In the genomic region with DNA sequence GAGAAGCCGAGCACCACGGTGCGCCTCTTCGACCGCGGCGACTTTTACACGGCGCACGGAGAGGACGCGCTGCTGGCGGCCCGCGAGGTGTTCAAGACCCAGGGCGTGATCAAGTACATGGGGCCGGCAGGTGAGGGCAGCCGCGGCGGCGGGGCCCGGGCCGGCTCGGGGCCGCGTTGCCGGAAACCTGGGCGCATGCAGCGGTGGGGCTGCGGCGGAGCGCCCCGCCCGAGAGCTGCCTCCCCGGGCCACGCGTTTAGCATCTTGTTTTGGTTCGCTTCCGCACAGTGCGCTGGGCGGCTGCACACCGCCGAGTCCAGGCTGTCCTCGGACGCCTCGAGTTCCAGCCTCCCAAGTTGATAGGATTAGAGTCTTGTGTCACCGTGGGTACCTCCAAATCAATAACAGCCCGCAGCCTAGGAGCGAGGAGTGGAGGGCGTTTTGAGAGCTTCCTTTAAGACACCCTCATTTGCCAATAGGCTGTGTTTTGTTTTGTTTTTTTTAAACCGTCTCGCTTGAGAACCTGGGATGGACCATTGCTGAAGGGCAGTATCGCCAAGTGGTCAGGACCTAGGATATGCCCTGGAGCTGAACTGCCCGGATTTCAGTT, we compare ENCODE assay signal across 8 mouse cellular contexts. TPM values are rescaled to one million over a fixed set of nuclear protein-coding genes. Genes with fewer than 3 reads are reported as not detected.
DNase-seq lines count a peak whose midpoint lies in the region; ATAC-seq and TF ChIP-seq lines count a peak whose summit lies in the region.

No protein-coding gene starts in this region.

- ATAC-seq in forebrain, embryonic 15.5 days (replicated peaks) = peak; percentile 74
- ATAC-seq in limb, embryonic 11.5 days (ENCODE audit: insufficient number of reproducible peaks, low FRiP score, low TSS enrichment, low read depth) = peak; percentile 65
- peak; percentile 73 for ATAC-seq in midbrain, embryonic 11.5 days (ENCODE audit: low FRiP score)
- ATAC-seq in stomach, embryonic 14.5 days (ENCODE audit: insufficient number of reproducible peaks, insufficient read depth, low FRiP score, low read depth) = peak; percentile 30

- peak; percentile 38 for DNase-seq in right cerebral cortex, adult 18-20 months
- DNase-seq in right cerebral cortex, postnatal 4 days = no peak
- DNase-seq in limb, embryonic 11.5 days (ENCODE audit: low spot score) = no peak
- DNase-seq in midbrain, embryonic 11.5 days (ENCODE audit: low spot score, missing footprints) = peak; percentile 93
- no peak for DNase-seq in ovary, postnatal 36 days (ENCODE audit: low spot score)

- TF ChIP-seq POLR2A in bone marrow, adult 2 months (IDR thresholded peaks at IDR 0.05; ENCODE audit: borderline replicate concordance, control insufficient read depth, low read depth, low read length) = no peak

- peak overlapping the region; percentile 90 for H3K4me3 ChIP-seq in bone marrow, adult 2 months (replicated peaks; ENCODE audit: control insufficient read depth, low read depth, low read length)
- H3K4me3 ChIP-seq in forebrain, embryonic 15.5 days = peak overlapping the region; percentile 96
- peak overlapping the region; percentile 84 for H3K4me3 ChIP-seq in limb, embryonic 11.5 days (ENCODE audit: low read depth, low read length)
- H3K4me3 ChIP-seq in midbrain, embryonic 11.5 days (ENCODE audit: low read depth, low read length) = peak overlapping the region; percentile 89
- H3K4me3 ChIP-seq in stomach, embryonic 14.5 days (ENCODE audit: low read depth, low read length) = peak overlapping the region; percentile 89

- WGBS in bone marrow, adult 2 months = 1% methylated on average over 54 of the region's 54 CpGs
- under 1% methylated on average over 54 of the region's 54 CpGs for WGBS in forebrain, embryonic 15.5 days
- WGBS in limb, embryonic 11.5 days = under 1% methylated on average over 46 of the region's 54 CpGs
- under 1% methylated on average over 47 of the region's 54 CpGs for WGBS in midbrain, embryonic 11.5 days
- under 1% methylated on average over 54 of the region's 54 CpGs for WGBS in stomach, embryonic 14.5 days

- H3K4me1 ChIP-seq in bone marrow, adult 2 months (ENCODE audit: control insufficient read depth, insufficient read depth, low read length) = no peaks in the 10 kb centered on the region
- H3K4me1 ChIP-seq in forebrain, embryonic 15.5 days = peaks cover 31% of the 10 kb centered on the region
- 0 out of 2 replicates have a peak, but pooled peaks cover 5% of the 10 kb centered on the region for H3K4me1 ChIP-seq in limb, embryonic 11.5 days (ENCODE audit: control insufficient read depth, insufficient read depth, low read length)
- peaks cover 10% of the 10 kb centered on the region; the same call in 1 of the 2 replicates for H3K4me1 ChIP-seq in midbrain, embryonic 11.5 days (ENCODE audit: control insufficient read depth, insufficient read depth, low read length)
- peaks cover 18% of the 10 kb centered on the region; the same call in 1 of the 2 replicates for H3K4me1 ChIP-seq in stomach, embryonic 14.5 days (ENCODE audit: control insufficient read depth, insufficient read depth, low read length)

- H3K4me2 ChIP-seq in forebrain, embryonic 15.5 days (replicated peaks) = peak overlapping the region; percentile 69
- H3K4me2 ChIP-seq in limb, embryonic 11.5 days (ENCODE audit: low read depth, severe bottlenecking) = peak overlapping the region; percentile 53
- peak overlapping the region; percentile 71 for H3K4me2 ChIP-seq in midbrain, embryonic 11.5 days
- H3K4me2 ChIP-seq in stomach, embryonic 14.5 days (replicated peaks; ENCODE audit: low read depth, low read length) = peak overlapping the region; percentile 82

- no peaks in the 10 kb centered on the region for H3K27me3 ChIP-seq in forebrain, embryonic 15.5 days
- H3K27me3 ChIP-seq in limb, embryonic 11.5 days (ENCODE audit: control insufficient read depth, insufficient read depth, low read length) = no peaks in the 10 kb centered on the region
- no peaks in the 10 kb centered on the region for H3K27me3 ChIP-seq in midbrain, embryonic 11.5 days (ENCODE audit: control insufficient read depth, insufficient read depth, low read length)
- no peaks in the 10 kb centered on the region for H3K27me3 ChIP-seq in stomach, embryonic 14.5 days (ENCODE audit: control insufficient read depth, insufficient read depth, low read length)

- H3K9me3 ChIP-seq in forebrain, embryonic 15.5 days = no peaks in the 10 kb centered on the region
- H3K9me3 ChIP-seq in limb, embryonic 11.5 days (ENCODE audit: control insufficient read depth, low read length) = no peaks in the 10 kb centered on the region
- no peaks in the 10 kb centered on the region for H3K9me3 ChIP-seq in midbrain, embryonic 11.5 days (ENCODE audit: control insufficient read depth, low read length)
- no peaks in the 10 kb centered on the region for H3K9me3 ChIP-seq in stomach, embryonic 14.5 days (ENCODE audit: control insufficient read depth, low read depth, low read length)

- no peak for TF ChIP-seq CTCF in bone marrow, adult 2 months (IDR thresholded peaks at IDR 0.05; ENCODE audit: control insufficient read depth, insufficient read depth, low read length)

- peak overlapping the region; percentile 23 for H3K27ac ChIP-seq in bone marrow, adult 2 months (ENCODE audit: control insufficient read depth, insufficient read depth, low read depth, low read length, poor library complexity)
- H3K27ac ChIP-seq in forebrain, embryonic 15.5 days (replicated peaks) = peak overlapping the region; percentile 84
- peak overlapping the region; percentile 76 for H3K27ac ChIP-seq in limb, embryonic 11.5 days (replicated peaks; ENCODE audit: low read depth, low read length)
- peak overlapping the region; percentile 69 for H3K27ac ChIP-seq in midbrain, embryonic 11.5 days (ENCODE audit: low read depth, low read length)
- peak overlapping the region; percentile 80 for H3K27ac ChIP-seq in stomach, embryonic 14.5 days (ENCODE audit: low read length)

- H3K9ac ChIP-seq in forebrain, embryonic 15.5 days (replicated peaks) = peak overlapping the region; percentile 77
- H3K9ac ChIP-seq in limb, embryonic 11.5 days (ENCODE audit: low read length) = peak overlapping the region; percentile 88
- peak overlapping the region; percentile 92 for H3K9ac ChIP-seq in midbrain, embryonic 11.5 days (ENCODE audit: low read length)
- H3K9ac ChIP-seq in stomach, embryonic 14.5 days (replicated peaks; ENCODE audit: low read depth, low read length) = peak overlapping the region; percentile 84

- no peaks in the 10 kb centered on the region for H3K36me3 ChIP-seq in forebrain, embryonic 15.5 days
- H3K36me3 ChIP-seq in limb, embryonic 11.5 days (ENCODE audit: control insufficient read depth, insufficient read depth, low read length) = no peaks in the 10 kb centered on the region
- no peaks in the 10 kb centered on the region for H3K36me3 ChIP-seq in midbrain, embryonic 11.5 days (ENCODE audit: control insufficient read depth, insufficient read depth, low read length)
- H3K36me3 ChIP-seq in stomach, embryonic 14.5 days (ENCODE audit: control insufficient read depth, insufficient read depth, low read length) = no peaks in the 10 kb centered on the region

RNA-seq across cellular contexts. Expression of gene Msh2, which starts 0.7 kb away (rescaled TPM):
- polyA plus RNA-seq in bone marrow, adult 2 months (2011; ENCODE audit: insufficient read depth, insufficient read length, low replicate concordance, missing spikeins) = 15.3 and 25.9 TPM in 2 replicates
- polyA plus RNA-seq in forebrain, embryonic 15.5 days (2015; fragmentation: Nextera tagmentation; extraction: Ambion mirVana) = 73.1 and 77.9 TPM in 2 replicates
- 87.9 and 93.0 TPM in 2 replicates for polyA plus RNA-seq in limb, embryonic 11.5 days (2014; fragmentation: Nextera tagmentation; extraction: Ambion mirVana)
- 93.4 and 99.5 TPM in 2 replicates for polyA plus RNA-seq in midbrain, embryonic 11.5 days (2014; fragmentation: Nextera tagmentation; extraction: Ambion mirVana)
- 57.4 and 57.5 TPM in 2 replicates for polyA plus RNA-seq in stomach, embryonic 14.5 days (2014; fragmentation: Nextera tagmentation; extraction: Ambion mirVana)

RNA-seq across cellular contexts. Expression of gene Epcam, which starts 37.0 kb away (rescaled TPM):
- 1.1 and 16.0 TPM in 2 replicates for polyA plus RNA-seq in bone marrow, adult 2 months (2011; ENCODE audit: insufficient read depth, insufficient read length, low replicate concordance, missing spikeins)
- polyA plus RNA-seq in forebrain, embryonic 15.5 days (2015; fragmentation: Nextera tagmentation; extraction: Ambion mirVana) = 1.7 and 1.9 TPM in 2 replicates
- polyA plus RNA-seq in limb, embryonic 11.5 days (2014; fragmentation: Nextera tagmentation; extraction: Ambion mirVana) = 45.5 and 53.3 TPM in 2 replicates
- 7.1 and 9.0 TPM in 2 replicates for polyA plus RNA-seq in midbrain, embryonic 11.5 days (2014; fragmentation: Nextera tagmentation; extraction: Ambion mirVana)
- polyA plus RNA-seq in stomach, embryonic 14.5 days (2014; fragmentation: Nextera tagmentation; extraction: Ambion mirVana) = 404 and 425 TPM in 2 replicates

Comparison
In these comparisons a context has a peak if more than half of its experiments do, and no peak if none do; other contexts are left out.
1. DNase-seq: peak in right cerebral cortex, adult 18-20 months (single experiment) and midbrain, embryonic 11.5 days (single experiment); none in right cerebral cortex, postnatal 4 days (single experiment), limb, embryonic 11.5 days (single experiment) and ovary, postnatal 36 days (single experiment).
2. H3K27ac ChIP-seq: peak in every context shown above with its lines; median percentile 84 in forebrain, embryonic 15.5 days; 80 in stomach, embryonic 14.5 days; 76 in limb, embryonic 11.5 days; 69 in midbrain, embryonic 11.5 days; 23 in bone marrow, adult 2 months.
3. Peak in every context shown above with its lines, with median percentiles within 50 percentile points of each other: H3K4me3 ChIP-seq, ATAC-seq, H3K4me2 ChIP-seq and H3K9ac ChIP-seq.